Mouse (Mus musculus) v-Abl transformed pro-B cells (cell line): ENCODE measurements around the gene Uspl1.

Experiments used
- in situ Hi-C, 2 experiments: fragments of 400-800 bp; cut with MboI; formaldehyde crosslinking; loops; one replicate each; pipeline ENCODE4 v1.15.1; 2025; ENCODE audit not compliant: unreplicated experiment in 2 of 2

Uspl1 gene

GRCm38 (mm10) chr5:149166011-149166410 lies 18.1 kb upstream of the Uspl1 start:
- in situ Hi-C loops: no loop called here

- in situ Hi-C loops: no loop called here
Measured at GRCm38 (mm10) chr5:149168051-149168450, 16.1 kb upstream of the Uspl1 start.

- in situ Hi-C loops: no loop called here
Measured at GRCm38 (mm10) chr5:149168816-149169215, 15.3 kb upstream of the Uspl1 start.

- in situ Hi-C loops: no loop called here
Measured at GRCm38 (mm10) chr5:149170841-149171588, 13.1 kb upstream of the Uspl1 start.

- in situ Hi-C loops: no loop called here
Measured at GRCm38 (mm10) chr5:149172246-149172645, 11.9 kb upstream of the Uspl1 start.

- in situ Hi-C loops: no loop called here
Measured at GRCm38 (mm10) chr5:149174527-149174926, 9.6 kb upstream of the Uspl1 start.

GRCm38 (mm10) chr5:149175736-149176135 lies 8.4 kb upstream of the Uspl1 start:
- in situ Hi-C loops: loop anchor here in 1 of 2 experiments (25.0 kb wide), 1 partner anchor 363 kb away; no protein-coding TSS in a partner anchor

- in situ Hi-C loops: loop anchor here in 1 of 2 experiments (25.0 kb wide), 1 partner anchor 366 kb away; no protein-coding TSS in a partner anchor
Measured at GRCm38 (mm10) chr5:149178095-149178494, 6.1 kb upstream of the Uspl1 start.

- in situ Hi-C loops: loop anchor here (5.0 to 25.0 kb wide), 6 partner anchors 63 to 373 kb away; no protein-coding TSS in a partner anchor
Measured at GRCm38 (mm10) chr5:149179826-149180225, 4.3 kb upstream of the Uspl1 start.

- in situ Hi-C loops: loop anchor here (5.0 to 25.0 kb wide), 6 partner anchors 65 to 375 kb away; no protein-coding TSS in a partner anchor
Measured at GRCm38 (mm10) chr5:149182186-149182870, 1.8 kb upstream of the Uspl1 start.

- in situ Hi-C loops: loop anchor here (5.0 to 25.0 kb wide), 6 partner anchors 66 to 376 kb away; no protein-coding TSS in a partner anchor
Measured at GRCm38 (mm10) chr5:149183122-149183521, 1.0 kb upstream of the Uspl1 start.

- in situ Hi-C loops: loop anchor here (5.0 to 25.0 kb wide), 6 partner anchors 66 to 376 kb away; no protein-coding TSS in a partner anchor
Measured at GRCm38 (mm10) chr5:149183721-149184103, 438 bp upstream of the Uspl1 start.

- in situ Hi-C loops: loop anchor here (5.0 to 25.0 kb wide), 6 partner anchors 68 to 378 kb away; no protein-coding TSS in a partner anchor
Measured at GRCm38 (mm10) chr5:149184844-149185186, 665 bp downstream of the Uspl1 start.

- in situ Hi-C loops: loop anchor here in 1 of 2 experiments (25.0 kb wide), 1 partner anchor 374 kb away; no protein-coding TSS in a partner anchor
Measured at GRCm38 (mm10) chr5:149185806-149186205, 1.7 kb downstream of the Uspl1 start.

GRCm38 (mm10) chr5:149190160-149190559 lies 6.0 kb downstream of the Uspl1 start:
- in situ Hi-C loops: loop anchor here in 1 of 2 experiments (25.0 kb wide), 1 partner anchor 378 kb away; no protein-coding TSS in a partner anchor

GRCm38 (mm10) chr5:149196611-149197010 lies 12.5 kb downstream of the Uspl1 start:
- in situ Hi-C loops: loop anchor here in 1 of 2 experiments (25.0 kb wide), 1 partner anchor 384 kb away; no protein-coding TSS in a partner anchor

GRCm38 (mm10) chr5:149198782-149199181 lies 14.6 kb downstream of the Uspl1 start:
- in situ Hi-C loops: loop anchor here in 1 of 2 experiments (25.0 kb wide), 1 partner anchor 386 kb away; no protein-coding TSS in a partner anchor

- in situ Hi-C loops: loop anchor here in 1 of 2 experiments (25.0 kb wide), 1 partner anchor 1409 kb away; no protein-coding TSS in a partner anchor
Measured at GRCm38 (mm10) chr5:149202941-149203340, 18.8 kb downstream of the Uspl1 start.

- in situ Hi-C loops: loop anchor here in 1 of 2 experiments (25.0 kb wide), 1 partner anchor 1408 kb away; no protein-coding TSS in a partner anchor
Measured at GRCm38 (mm10) chr5:149203796-149204375, 19.7 kb downstream of the Uspl1 start.

- in situ Hi-C loops: loop anchor here in 1 of 2 experiments (25.0 kb wide), 1 partner anchor 1407 kb away; no protein-coding TSS in a partner anchor
Measured at GRCm38 (mm10) chr5:149204822-149205221, 20.7 kb downstream of the Uspl1 start.
